Mouse (Mus musculus): ENCODE data around the gene Lypd9. TPM values are rescaled to one million over a fixed set of nuclear protein-coding genes. Genes with fewer than 3 reads are reported as not detected.

Gene Lypd9
- polyA plus RNA-seq, 1 experiment = not detected

DNA sequence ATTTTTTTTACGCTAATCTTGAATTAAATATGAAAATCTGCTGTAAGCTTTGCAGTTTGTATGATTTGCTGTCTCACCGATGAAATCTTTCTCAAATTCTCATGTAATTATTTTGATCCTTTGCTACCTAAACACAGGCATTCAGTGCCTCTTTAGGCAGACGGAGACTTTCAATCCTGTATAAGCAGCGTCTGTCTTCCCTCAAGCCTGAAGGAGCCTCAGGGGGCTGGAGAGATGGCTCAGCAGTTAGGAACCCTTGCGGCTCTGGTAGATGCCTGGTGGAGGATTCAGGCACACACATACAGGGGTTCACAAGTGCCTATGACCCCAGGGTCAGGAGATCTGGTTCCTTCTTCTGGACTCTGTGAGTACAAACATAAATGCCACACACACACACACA lies 52.1 kb downstream of the Lypd9 start:
- DNase-seq (ENCODE audit: low read depth) = peak; percentile 76

GRCm38 (mm10) chr11:58399985-58400645 lies 52.6 kb downstream of the Lypd9 start:
- no peak for TF ChIP-seq POLR2A (IDR thresholded peaks at IDR 0.05; ENCODE audit: borderline replicate concordance, extremely low read depth, insufficient read depth, insufficient read length, poor library complexity, severe bottlenecking)
- no peak for TF ChIP-seq CTCF (IDR thresholded peaks at IDR 0.05; ENCODE audit: borderline replicate concordance, extremely low read depth, insufficient read depth, insufficient read length)
- peak; percentile 95 for DNase-seq (ENCODE audit: low read depth)

More for the DNA sequence above, 52.1 kb downstream of the Lypd9 start:
- TF ChIP-seq CTCF (IDR thresholded peaks at IDR 0.05; ENCODE audit: borderline replicate concordance, extremely low read depth, insufficient read depth, insufficient read length) (no peak), POLR2A (IDR thresholded peaks at IDR 0.05; ENCODE audit: borderline replicate concordance, extremely low read depth, insufficient read depth, insufficient read length, poor library complexity, severe bottlenecking) (no peak)

Other genes with a start within 250 kb of the Lypd9 start
- not detected in 2 replicates for gene 4930438A08Rik, start 178.1 kb downstream of the Lypd9 start, polyA plus RNA-seq (2012; rRNA removed)
- gene Zfp692, start 145.9 kb downstream of the Lypd9 start, polyA plus RNA-seq (2012; rRNA removed) = 43.0 and 83.0 TPM in 2 replicates
- gene Zfp672, start 122.6 kb downstream of the Lypd9 start, polyA plus RNA-seq (2012; rRNA removed) = 41.9 and 47.0 TPM in 2 replicates
- 39.9 and 46.8 TPM in 2 replicates for gene Sh3bp5l, start 122.2 kb downstream of the Lypd9 start, polyA plus RNA-seq (2012; rRNA removed)
- gene Lypd8, start 73.9 kb downstream of the Lypd9 start, polyA plus RNA-seq (2012; rRNA removed) = 0.27 and 0.34 TPM in 2 replicates
- not detected in 2 replicates for gene 1810065E05Rik, start 31.8 kb downstream of the Lypd9 start, polyA plus RNA-seq (2012; rRNA removed)
- gene Gm12253, start 20.4 kb downstream of the Lypd9 start, polyA plus RNA-seq (2012; rRNA removed) = not detected in 2 replicates
- gene Olfr30, start 9.3 kb upstream of the Lypd9 start, polyA plus RNA-seq (2012; rRNA removed) = not detected in 2 replicates
- not detected in 2 replicates for gene Olfr332, start 39.6 kb upstream of the Lypd9 start, polyA plus RNA-seq (2012; rRNA removed)
- not detected in 2 replicates for gene Olfr331, start 49.6 kb upstream of the Lypd9 start, polyA plus RNA-seq (2012; rRNA removed)
- gene Olfr330, start 81.9 kb upstream of the Lypd9 start, polyA plus RNA-seq (2012; rRNA removed) = not detected in 2 replicates
- not detected in 2 replicates for gene Olfr329-ps, start 93.5 kb upstream of the Lypd9 start, polyA plus RNA-seq (2012; rRNA removed)
- not detected in 2 replicates for gene Olfr328, start 102.7 kb upstream of the Lypd9 start, polyA plus RNA-seq (2012; rRNA removed)
- not detected in 2 replicates for gene Olfr224, start 117.6 kb upstream of the Lypd9 start, polyA plus RNA-seq (2012; rRNA removed)
- not detected in 2 replicates for gene Olfr325, start 124.8 kb upstream of the Lypd9 start, polyA plus RNA-seq (2012; rRNA removed)
- 0.10 TPM in 1 of 2 replicates, not detected in the other for gene Olfr324, start 142.2 kb upstream of the Lypd9 start, polyA plus RNA-seq (2012; rRNA removed)
- not detected in 2 replicates for gene 2210407C18Rik, start 163.2 kb upstream of the Lypd9 start, polyA plus RNA-seq (2012; rRNA removed)
- not detected in 2 replicates for gene Olfr323, start 177.6 kb upstream of the Lypd9 start, polyA plus RNA-seq (2012; rRNA removed)
- 0.11 TPM in 1 of 2 replicates, not detected in the other for gene Trim58, start 187.5 kb upstream of the Lypd9 start, polyA plus RNA-seq (2012; rRNA removed)
- not detected in 2 replicates for gene Olfr322, start 205.9 kb upstream of the Lypd9 start, polyA plus RNA-seq (2012; rRNA removed)
- not detected in 2 replicates for gene Olfr320, start 228.2 kb upstream of the Lypd9 start, polyA plus RNA-seq (2012; rRNA removed)
- gene Olfr319, start 246.2 kb upstream of the Lypd9 start, polyA plus RNA-seq (2012; rRNA removed) = 0.10 TPM in 1 of 2 replicates, not detected in the other

All from brain, embryonic 14.5 days (tissue).